Mouse (Mus musculus): ENCODE measurements at regions not wholly inside any gene's neighbourhood (a gene's known extent, or its start where the extent isn't known, plus 50 kb on each side); places are given as distances from the start of the nearest gene placed in this dataset.
A peak's percentile ranks its signal among the peaks of the same experiment; 100 is the strongest.

GRCm38 (mm10) chr15:6207239-6207638, 92.3 kb upstream of the Dab2 start:
- DNase-seq (ENCODE audit: low spot score) = no peak

- no peak for DNase-seq (ENCODE audit: low spot score)
Observed at GRCm38 (mm10) chr15:6209301-6209700, 90.3 kb upstream of the Dab2 start.

- DNase-seq (ENCODE audit: low spot score) = no peak
Observed at GRCm38 (mm10) chr15:6218087-6218486, 81.5 kb upstream of the Dab2 start.

GRCm38 (mm10) chr15:6225227-6225626, 74.4 kb upstream of the Dab2 start:
- no peak for DNase-seq (ENCODE audit: low spot score)

- no peak for DNase-seq (ENCODE audit: low spot score)
Observed at GRCm38 (mm10) chr15:6230618-6231017, 69.0 kb upstream of the Dab2 start.

- DNase-seq (ENCODE audit: low spot score) = no peak
Observed at GRCm38 (mm10) chr15:6231308-6232103, 68.1 kb upstream of the Dab2 start.

- no peak for DNase-seq (ENCODE audit: low spot score)
Observed at GRCm38 (mm10) chr15:6233621-6234020, 66.0 kb upstream of the Dab2 start.

GRCm38 (mm10) chr15:6236583-6236982, 63.0 kb upstream of the Dab2 start:
- DNase-seq (ENCODE audit: low spot score) = no peak

- DNase-seq (ENCODE audit: low spot score) = no peak
Observed at GRCm38 (mm10) chr15:6237726-6238125, 61.9 kb upstream of the Dab2 start.

GRCm38 (mm10) chr15:6238133-6238532, 61.5 kb upstream of the Dab2 start:
- peak; percentile 51 for DNase-seq (ENCODE audit: low spot score)

- no peak for DNase-seq (ENCODE audit: low spot score)
Observed at GRCm38 (mm10) chr15:6238755-6239154, 60.8 kb upstream of the Dab2 start.

GRCm38 (mm10) chr15:6242132-6242531, 57.5 kb upstream of the Dab2 start:
- DNase-seq (ENCODE audit: low spot score) = no peak

GRCm38 (mm10) chr15:6244401-6244800, 55.2 kb upstream of the Dab2 start:
- DNase-seq (ENCODE audit: low spot score) = no peak

GRCm38 (mm10) chr15:6245950-6246894, 53.4 kb upstream of the Dab2 start:
- DNase-seq (ENCODE audit: low spot score) = no peak

- no peak for DNase-seq (ENCODE audit: low spot score)
Observed at GRCm38 (mm10) chr15:6248470-6248869, 51.1 kb upstream of the Dab2 start.
